Mouse (Mus musculus): ENCODE measurements around the gene Tpsg1. TPM values are rescaled to one million over a fixed set of nuclear protein-coding genes. Genes with fewer than 3 reads are reported as not detected.

Gene Tpsg1
- polyA plus RNA-seq, 1 experiment, result not detected

- H3K4me3 ChIP-seq (ENCODE audit: insufficient read depth, low read length), result no peak within 1 kb of the TSS
- H3K27ac ChIP-seq (ENCODE audit: insufficient read depth, low read depth, low read length), result no peak within 1 kb of the TSS
- TF ChIP-seq POLR2A (IDR thresholded peaks at IDR 0.05; ENCODE audit: borderline replicate concordance, low read depth, low read length) (no peak), CTCF (IDR thresholded peaks at IDR 0.05; ENCODE audit: low read depth, low read length) (no peak)
- no peaks in the 10 kb centered on the region for H3K4me1 ChIP-seq (ENCODE audit: control insufficient read depth, insufficient read depth, low read length)
These were observed 3.1 kb upstream of the Tpsg1 start, which contains the start of gene Tpsb2 for GRCm38 (mm10) chr17:25366005-25366404. Gene Tpsb2 (plus strand): TSS chr17:25366305.

GRCm38 (mm10) chr17:25372491-25372890 lies 3.4 kb downstream of the Tpsg1 start:
- TF ChIP-seq POLR2A (IDR thresholded peaks at IDR 0.05; ENCODE audit: borderline replicate concordance, low read depth, low read length) (no peak), CTCF (IDR thresholded peaks at IDR 0.05; ENCODE audit: low read depth, low read length) (no peak)
- Histone ChIP-seq H3K4me1 (ENCODE audit: control insufficient read depth, insufficient read depth, low read length) (no peaks in the 10 kb centered on the region), H3K27ac (ENCODE audit: insufficient read depth, low read depth, low read length) (no peak overlapping the region), H3K4me3 (ENCODE audit: insufficient read depth, low read length) (no peak overlapping the region)

- Histone ChIP-seq H3K4me3 (ENCODE audit: insufficient read depth, low read length) (no peak overlapping the region), H3K27ac (ENCODE audit: insufficient read depth, low read depth, low read length) (no peak overlapping the region), H3K4me1 (ENCODE audit: control insufficient read depth, insufficient read depth, low read length) (no peaks in the 10 kb centered on the region)
- TF ChIP-seq CTCF (IDR thresholded peaks at IDR 0.05; ENCODE audit: low read depth, low read length), result no peak
- no peak for TF ChIP-seq POLR2A (IDR thresholded peaks at IDR 0.05; ENCODE audit: borderline replicate concordance, low read depth, low read length)
These were observed 4.9 kb downstream of the Tpsg1 start for GRCm38 (mm10) chr17:25374011-25374410.

GRCm38 (mm10) chr17:25394526-25394925 lies 25.5 kb downstream of the Tpsg1 start:
- TF ChIP-seq CTCF (IDR thresholded peaks at IDR 0.05; ENCODE audit: low read depth, low read length) (no peak), POLR2A (IDR thresholded peaks at IDR 0.05; ENCODE audit: borderline replicate concordance, low read depth, low read length) (no peak)
- H3K27ac ChIP-seq (ENCODE audit: insufficient read depth, low read depth, low read length), result no peak overlapping the region
- H3K4me3 ChIP-seq (ENCODE audit: insufficient read depth, low read length), result no peak overlapping the region
- H3K4me1 ChIP-seq (ENCODE audit: control insufficient read depth, insufficient read depth, low read length), result no peaks in the 10 kb centered on the region

DNA sequence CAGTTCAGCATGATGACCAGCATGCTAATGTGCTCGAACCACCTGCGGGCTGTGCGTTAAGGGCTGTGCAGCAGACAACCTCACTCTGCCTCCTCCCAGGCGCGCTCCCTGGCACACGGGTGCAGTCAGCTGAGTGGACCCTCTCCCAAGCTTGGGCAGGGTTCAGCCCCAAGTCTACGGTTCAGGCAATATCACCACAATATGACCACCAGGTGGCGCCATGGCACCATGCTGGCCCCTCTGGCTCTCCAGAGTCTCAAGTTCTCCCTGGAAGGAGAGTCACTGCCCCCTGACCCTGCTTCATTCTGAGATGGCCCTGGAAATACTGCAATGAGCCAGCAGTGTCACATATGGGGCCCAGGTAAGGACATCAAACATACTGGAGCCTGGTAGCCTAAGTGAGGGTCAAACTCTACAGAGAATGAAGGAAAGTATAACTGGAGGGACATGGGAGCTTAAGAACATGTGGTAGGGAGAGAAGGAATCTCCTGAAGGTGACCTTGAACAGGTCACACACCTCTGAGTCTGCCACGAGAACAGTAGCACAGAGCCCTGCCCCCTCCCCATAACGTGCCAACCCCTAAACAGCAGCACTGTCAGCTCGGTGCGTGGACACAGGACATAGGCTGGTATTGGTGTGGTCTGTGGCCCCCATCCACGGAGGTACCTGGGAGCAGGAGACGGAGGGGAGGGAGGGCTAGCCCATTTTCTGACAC lies 28.9 kb downstream of the Tpsg1 start:
- TF ChIP-seq POLR2A (IDR thresholded peaks at IDR 0.05; ENCODE audit: borderline replicate concordance, low read depth, low read length) (no peak), CTCF (IDR thresholded peaks at IDR 0.05; ENCODE audit: low read depth, low read length) (peak; percentile 90)
- Histone ChIP-seq H3K27ac (ENCODE audit: insufficient read depth, low read depth, low read length) (no peak overlapping the region), H3K4me3 (ENCODE audit: insufficient read depth, low read length) (no peak overlapping the region), H3K4me1 (ENCODE audit: control insufficient read depth, insufficient read depth, low read length) (no peaks in the 10 kb centered on the region)

DNA sequence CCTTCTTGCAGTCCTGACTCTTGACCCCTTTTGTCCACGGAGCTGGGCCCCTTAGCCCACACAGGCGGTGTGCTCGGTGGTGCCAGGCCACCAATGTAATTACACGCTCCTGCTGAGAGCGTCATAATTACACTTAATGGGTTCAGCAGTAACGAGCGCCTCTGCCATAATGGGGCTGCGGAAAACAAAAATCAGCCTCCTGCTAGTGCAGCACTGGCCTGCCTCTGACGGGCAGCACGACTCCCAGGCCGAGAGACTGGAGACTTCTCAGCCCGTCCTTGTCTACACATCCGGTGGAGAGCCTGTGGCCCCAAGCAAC lies 29.4 kb downstream of the Tpsg1 start:
- Histone ChIP-seq H3K4me3 (ENCODE audit: insufficient read depth, low read length) (no peak overlapping the region), H3K4me1 (ENCODE audit: control insufficient read depth, insufficient read depth, low read length) (no peaks in the 10 kb centered on the region), H3K27ac (ENCODE audit: insufficient read depth, low read depth, low read length) (no peak overlapping the region)
- TF ChIP-seq CTCF (IDR thresholded peaks at IDR 0.05; ENCODE audit: low read depth, low read length) (no peak), POLR2A (IDR thresholded peaks at IDR 0.05; ENCODE audit: borderline replicate concordance, low read depth, low read length) (no peak)

GRCm38 (mm10) chr17:25400443-25400842 lies 31.4 kb downstream of the Tpsg1 start:
- no peaks in the 10 kb centered on the region for H3K4me1 ChIP-seq (ENCODE audit: control insufficient read depth, insufficient read depth, low read length)
- H3K4me3 ChIP-seq (ENCODE audit: insufficient read depth, low read length), result no peak overlapping the region
- no peak overlapping the region for H3K27ac ChIP-seq (ENCODE audit: insufficient read depth, low read depth, low read length)
- TF ChIP-seq POLR2A (IDR thresholded peaks at IDR 0.05; ENCODE audit: borderline replicate concordance, low read depth, low read length) (no peak), CTCF (IDR thresholded peaks at IDR 0.05; ENCODE audit: low read depth, low read length) (no peak)

DNA sequence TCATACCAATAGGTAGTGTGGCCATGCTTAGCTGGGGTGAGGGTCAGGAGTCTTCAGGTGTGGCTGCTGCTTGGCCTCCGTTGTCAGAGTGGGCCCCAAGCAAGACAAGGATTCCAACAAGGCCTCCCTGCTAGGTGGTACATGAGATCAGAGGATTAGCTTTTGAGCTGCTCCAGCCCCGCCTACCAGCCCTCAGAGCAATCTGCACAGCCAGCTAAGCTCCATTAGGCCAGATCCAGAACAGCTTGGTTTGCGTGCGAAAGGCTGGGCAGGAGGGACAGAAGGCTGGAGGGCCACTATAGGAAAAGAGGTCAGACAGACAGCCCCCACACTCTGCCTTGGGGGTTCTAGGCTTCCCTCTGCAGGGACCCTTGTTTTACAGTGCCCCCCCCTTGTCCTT lies 32.4 kb downstream of the Tpsg1 start:
- no peak for TF ChIP-seq POLR2A (IDR thresholded peaks at IDR 0.05; ENCODE audit: borderline replicate concordance, low read depth, low read length)
- no peak for TF ChIP-seq CTCF (IDR thresholded peaks at IDR 0.05; ENCODE audit: low read depth, low read length)
- Histone ChIP-seq H3K4me3 (ENCODE audit: insufficient read depth, low read length) (no peak overlapping the region), H3K27ac (ENCODE audit: insufficient read depth, low read depth, low read length) (no peak overlapping the region), H3K4me1 (ENCODE audit: control insufficient read depth, insufficient read depth, low read length) (no peaks in the 10 kb centered on the region)

DNA sequence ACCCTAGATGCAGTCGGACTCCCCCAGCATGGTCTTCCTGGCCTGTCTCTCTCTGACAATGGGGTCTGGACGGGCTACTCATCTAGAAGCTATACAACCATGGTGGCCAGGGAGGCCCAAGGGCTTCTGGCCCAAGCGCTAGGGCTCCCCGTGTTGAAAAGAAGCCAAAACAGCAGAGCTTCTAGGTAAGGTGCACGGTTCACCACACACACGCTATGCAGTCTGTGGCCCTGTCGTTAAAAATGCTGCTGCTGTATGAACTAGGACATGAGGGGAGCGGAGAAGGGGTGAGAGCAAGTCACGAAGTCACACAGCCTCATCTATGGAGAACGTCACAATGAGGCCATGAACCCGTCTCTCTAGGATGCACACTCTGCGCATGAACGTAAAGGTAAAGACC lies 33.2 kb downstream of the Tpsg1 start:
- TF ChIP-seq POLR2A (IDR thresholded peaks at IDR 0.05; ENCODE audit: borderline replicate concordance, low read depth, low read length) (no peak), CTCF (IDR thresholded peaks at IDR 0.05; ENCODE audit: low read depth, low read length) (no peak)
- Histone ChIP-seq H3K4me1 (ENCODE audit: control insufficient read depth, insufficient read depth, low read length) (no peaks in the 10 kb centered on the region), H3K4me3 (ENCODE audit: insufficient read depth, low read length) (no peak overlapping the region)

GRCm38 (mm10) chr17:25404190-25404589 lies 35.1 kb downstream of the Tpsg1 start:
- no peak for TF ChIP-seq CTCF (IDR thresholded peaks at IDR 0.05; ENCODE audit: low read depth, low read length)
- TF ChIP-seq POLR2A (IDR thresholded peaks at IDR 0.05; ENCODE audit: borderline replicate concordance, low read depth, low read length), result no peak
- Histone ChIP-seq H3K4me1 (ENCODE audit: control insufficient read depth, insufficient read depth, low read length) (no peaks in the 10 kb centered on the region), H3K27ac (ENCODE audit: insufficient read depth, low read depth, low read length) (no peak overlapping the region), H3K4me3 (ENCODE audit: insufficient read depth, low read length) (no peak overlapping the region)

More for the DNA sequence above, 33.2 kb downstream of the Tpsg1 start:
- no peak overlapping the region for H3K27ac ChIP-seq (ENCODE audit: insufficient read depth, low read depth, low read length)
